Comparison of ENCODE assay signal across 22 mouse cellular contexts in genomic region chr6:54943292-54943691, GRCm38 (mm10). TPM values are rescaled to one million over a fixed set of nuclear protein-coding genes. Genes with fewer than 3 reads are reported as not detected.
DNase-seq lines count a peak whose midpoint lies in the region; ATAC-seq and TF ChIP-seq lines count a peak whose summit lies in the region.
"Had no signal": no experiment of that assay in that cellular context is flagged by ENCODE, and none has a peak within 500 bp of the region (broad histone marks: within the 10 kb centered on the region; RNA-seq: fewer than 3 reads in every experiment).

No protein-coding gene starts in this region.

- H3K27me3 ChIP-seq in kidney, adult 2 months (replicated peaks; ENCODE audit: control insufficient read depth, insufficient read depth, low read length), result no peaks in the 10 kb centered on the region
- peaks cover 27% of the 10 kb centered on the region for H3K27me3 ChIP-seq in limb, embryonic 13.5 days
- H3K27me3 ChIP-seq: CH12.LX had no signal

- in situ Hi-C loops in ES-E14 (cut with MboI; ENCODE audit: low sequenced_read_pairs in 2 of 2, unreplicated experiment in 2 of 2), result no loop called here

- H3K4me3 ChIP-seq in gastrocnemius, adult 2 months, result no peak overlapping the region
- no peak overlapping the region for H3K4me3 ChIP-seq in kidney, adult 2 months (ENCODE audit: insufficient read depth, low read depth, low read length)
- H3K4me3 ChIP-seq in ES-E14 (ENCODE audit: insufficient read depth in 1 of 2, low read depth in 1 of 2, low read length in 2 of 2, poor library complexity in 1 of 2, severe bottlenecking in 1 of 2), result peak overlapping the region; percentile 35 to 44; a peak in 3 of 4 replicates
- no peak overlapping the region for H3K4me3 ChIP-seq in limb, embryonic 13.5 days
- H3K4me3 ChIP-seq: heart, embryonic 15.5 days; hindbrain, embryonic 12.5 days; midbrain, embryonic 15.5 days; myocyte; stomach, embryonic 15.5 days had no signal

- peaks cover 3% of the 10 kb centered on the region for H3K36me3 ChIP-seq in kidney, adult 2 months (ENCODE audit: control insufficient read depth, insufficient read depth, low read length)
- no peaks in the 10 kb centered on the region for H3K36me3 ChIP-seq in ES-E14 (ENCODE audit: control insufficient read depth, insufficient read depth, low read length, poor library complexity, severe bottlenecking)
- H3K36me3 ChIP-seq in limb, embryonic 13.5 days, result peaks cover 6% of the 10 kb centered on the region; the same call in 1 of the 2 replicates
- H3K36me3 ChIP-seq: heart, embryonic 15.5 days; hindbrain, embryonic 12.5 days; midbrain, embryonic 15.5 days; stomach, embryonic 15.5 days had no signal

- no peaks in the 10 kb centered on the region for H3K9me3 ChIP-seq in ES-E14 (ENCODE audit: control insufficient read depth, insufficient read depth, low read depth, low read length)
- H3K9me3 ChIP-seq in limb, embryonic 13.5 days, result no peaks in the 10 kb centered on the region
- H3K9me3 ChIP-seq: heart, embryonic 15.5 days; hindbrain, embryonic 12.5 days; midbrain, embryonic 15.5 days; stomach, embryonic 15.5 days had no signal

- TF ChIP-seq CTCF in gastrocnemius, adult 2 months (IDR thresholded peaks at IDR 0.05), result no peak
- TF ChIP-seq CTCF in kidney, adult 2 months (conservative IDR thresholded peaks at IDR 0.05; ENCODE audit: insufficient read depth, insufficient read length, low read depth, low read length), result no peak

- TF ChIP-seq POLR2A in kidney, adult 2 months (IDR thresholded peaks at IDR 0.05; ENCODE audit: low read depth, low read length), result no peak

- intact Hi-C loops in gastrocnemius, adult 2 months (cut with DNase I), result no loop called here
- intact Hi-C loops in left cerebral cortex, postnatal 4 days (cut with DNase I), result no loop called here

- no peak for DNase-seq in gastrocnemius, adult 2 months
- DNase-seq in gastrocnemius, adult 18-20 months (ENCODE audit: low spot score), result no peak
- peak; percentile 31 for DNase-seq in kidney, adult 2 months
- no peak for DNase-seq in kidney, adult 11 months
- DNase-seq in ES-E14 (ENCODE audit: low read depth, low spot score), result no peak
- no peak for DNase-seq in left cerebral cortex, postnatal 4 days
- DNase-seq in left cerebral cortex, adult 11 months (ENCODE audit: low spot score), result no peak
- DNase-seq: adrenal gland, postnatal 10 days; cerebellum, adult 11 months; cerebellum, postnatal 14 days; gastrocnemius, postnatal 36 days; lung, adult 18-20 months; lung, postnatal 36 days had no signal

- 78% methylated on average over 16 of the region's 16 CpGs for WGBS in kidney, adult 2 months
- 75% methylated on average over 16 of the region's 16 CpGs for WGBS in limb, embryonic 13.5 days

- no peak for ATAC-seq in limb, embryonic 13.5 days (ENCODE audit: low FRiP score, low read depth)
- ATAC-seq: activated CD4-positive, CD25-positive, alpha-beta regulatory T cell, adult 4 months; forebrain, embryonic 14.5 days; midbrain, embryonic 15.5 days had no signal

- peak overlapping the region; percentile 27; the same call in 1 of the 2 replicates for H3K4me2 ChIP-seq in limb, embryonic 13.5 days (replicated peaks)
- H3K4me2 ChIP-seq: stomach, embryonic 15.5 days had no signal

- peak overlapping the region; percentile 28; the same call in 1 of the 2 replicates for H3K27ac ChIP-seq in gastrocnemius, adult 2 months
- H3K27ac ChIP-seq in kidney, adult 2 months (ENCODE audit: insufficient read depth, low read depth, low read length), result no peak overlapping the region
- no peak overlapping the region for H3K27ac ChIP-seq in ES-E14 (ENCODE audit: insufficient read depth, low read depth, low read length, poor library complexity, severe bottlenecking)
- H3K27ac ChIP-seq in limb, embryonic 13.5 days, result no peak overlapping the region
- H3K27ac ChIP-seq: heart, embryonic 15.5 days; hindbrain, embryonic 12.5 days; midbrain, embryonic 15.5 days; stomach, embryonic 15.5 days had no signal

- peak overlapping the region; percentile 2; the same call in 1 of the 2 replicates for H3K9ac ChIP-seq in ES-E14 (ENCODE audit: insufficient read depth, low read depth, low read length, poor library complexity, severe bottlenecking)
- no peak overlapping the region for H3K9ac ChIP-seq in limb, embryonic 13.5 days
- H3K9ac ChIP-seq: heart, embryonic 15.5 days; hindbrain, embryonic 12.5 days; midbrain, embryonic 15.5 days; stomach, embryonic 15.5 days had no signal

- H3K4me1 ChIP-seq in kidney, adult 2 months (ENCODE audit: control insufficient read depth, insufficient read depth, low read length), result no peaks in the 10 kb centered on the region
- H3K4me1 ChIP-seq in ES-E14 (ENCODE audit: control insufficient read depth in 2 of 2, insufficient read depth in 2 of 2, low read length in 2 of 2, poor library complexity in 1 of 2), result peaks cover 0 to 6% of the 10 kb centered on the region in 2 experiments; a peak in 1 of 4 replicates
- H3K4me1 ChIP-seq in limb, embryonic 13.5 days, result peaks cover 15% of the 10 kb centered on the region
- H3K4me1 ChIP-seq: stomach, embryonic 15.5 days had no signal

TF ChIP-seq in ES-E14, 5 proteins besides CTCF, POLR2A, EP300 and RAD21:
- TF ChIP-seq MAFK (IDR thresholded peaks at IDR 0.05; ENCODE audit: insufficient read depth, low read depth, low read length) (no peak), CHD2 (IDR thresholded peaks at IDR 0.05; ENCODE audit: low read depth, low read length) (no peak), ZNF384 (IDR thresholded peaks at IDR 0.05; ENCODE audit: low read depth, low read length) (no peak), HCFC1 (IDR thresholded peaks at IDR 0.05; ENCODE audit: borderline replicate concordance, insufficient read depth, low read length) (no peak), ZC3H11A (IDR thresholded peaks at IDR 0.05; ENCODE audit: borderline replicate concordance, low read depth, low read length) (no peak)

RNA-seq across cellular contexts. Expression of gene Nod1, which starts 29.1 kb away (rescaled TPM):
- total RNA-seq in gastrocnemius, adult 2 months (2021), result 1 to 10 TPM; 7.6 to 9.1 TPM
- total RNA-seq in gastrocnemius, adult 18-20 months (2021), result 1 to 10 TPM; 7.1 to 8.1 TPM
- 14.0 and 18.7 TPM in 2 replicates for polyA plus RNA-seq in kidney, adult 2 months (2012; rRNA removed)
- total RNA-seq in ES-E14 (2012; rRNA removed), result 1.3 and 1.6 TPM in 2 replicates
- 4.9 and 5.9 TPM in 2 replicates for polyA plus RNA-seq in limb, embryonic 13.5 days (2015; fragmentation: Nextera tagmentation; extraction: Ambion mirVana)
- total RNA-seq in left cerebral cortex, postnatal 4 days (2021), result 1 to 10 TPM; 2.4 TPM

RNA-seq across cellular contexts. Expression of gene Ggct, which starts 49.5 kb away (rescaled TPM):
- 10 to 100 TPM in 1 of 2 experiments, 1 to 10 TPM in 1; 9.6 to 11.0 TPM for total RNA-seq in gastrocnemius, adult 2 months (2021)
- 1 to 10 TPM; 6.6 to 8.3 TPM for total RNA-seq in gastrocnemius, adult 18-20 months (2021)
- 13.5 and 15.9 TPM in 2 replicates for polyA plus RNA-seq in kidney, adult 2 months (2012; rRNA removed)
- total RNA-seq in ES-E14 (2012; rRNA removed), result 17.1 and 25.4 TPM in 2 replicates
- 8.2 and 9.0 TPM in 2 replicates for polyA plus RNA-seq in limb, embryonic 13.5 days (2015; fragmentation: Nextera tagmentation; extraction: Ambion mirVana)
- total RNA-seq in left cerebral cortex, postnatal 4 days (2021), result 10 to 100 TPM; 17.7 to 20.3 TPM

Comparison
In these comparisons a context has a peak if more than half of its experiments do, and no peak if none do; other contexts are left out.
1. H3K4me3 ChIP-seq: peak in ES-E14 (2 of 2); none in gastrocnemius, adult 2 months (single experiment), kidney, adult 2 months (single experiment) and limb, embryonic 13.5 days (single experiment).